Mouse (Mus musculus) neutrophil, adult 83 days (primary cell): ENCODE data around the gene Hist1h2ae. TPM values are rescaled to one million over a fixed set of nuclear protein-coding genes. Genes with fewer than 3 reads are reported as not detected.

Source experiments
- total RNA-seq, 2 experiments: library from RNA; stranded (reverse); gene quantifications; one replicate each; pipeline ENCODE4 v1.2.4; 2023

The Hist1h2ae gene
- 100 to 1,000 TPM; 213 to 226 TPM for total RNA-seq

DNA sequence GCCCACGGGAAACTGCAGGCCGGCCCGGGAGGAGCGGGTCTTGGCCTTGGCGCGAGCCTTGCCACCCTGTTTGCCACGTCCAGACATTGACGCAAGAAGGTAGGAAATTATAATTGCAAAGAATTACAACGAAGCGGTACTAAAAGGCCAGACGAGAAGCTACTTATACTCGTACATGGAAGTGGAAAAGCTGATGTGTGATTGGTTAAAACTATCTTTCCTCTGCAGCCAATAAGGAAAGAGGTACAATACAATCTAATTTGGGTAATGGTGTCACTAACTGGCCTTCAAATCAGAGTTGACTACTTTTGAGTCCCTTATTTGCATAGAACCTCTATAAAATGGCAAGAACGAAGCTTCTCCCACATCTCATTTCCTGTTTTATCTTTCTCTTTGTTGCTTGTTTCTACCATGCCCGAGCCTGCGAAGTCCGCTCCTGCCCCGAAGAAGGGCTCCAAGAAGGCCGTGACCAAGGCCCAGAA lies at the start of gene Hist1h2ae, which contains the start of gene Hist1h2bg:
Hist1h2ae (minus strand) TSS at position 199 of the 482 bp plus-strand sequence.
Hist1h2bg (plus strand) TSS at position 375 of the 482 bp plus-strand sequence.

DNA sequence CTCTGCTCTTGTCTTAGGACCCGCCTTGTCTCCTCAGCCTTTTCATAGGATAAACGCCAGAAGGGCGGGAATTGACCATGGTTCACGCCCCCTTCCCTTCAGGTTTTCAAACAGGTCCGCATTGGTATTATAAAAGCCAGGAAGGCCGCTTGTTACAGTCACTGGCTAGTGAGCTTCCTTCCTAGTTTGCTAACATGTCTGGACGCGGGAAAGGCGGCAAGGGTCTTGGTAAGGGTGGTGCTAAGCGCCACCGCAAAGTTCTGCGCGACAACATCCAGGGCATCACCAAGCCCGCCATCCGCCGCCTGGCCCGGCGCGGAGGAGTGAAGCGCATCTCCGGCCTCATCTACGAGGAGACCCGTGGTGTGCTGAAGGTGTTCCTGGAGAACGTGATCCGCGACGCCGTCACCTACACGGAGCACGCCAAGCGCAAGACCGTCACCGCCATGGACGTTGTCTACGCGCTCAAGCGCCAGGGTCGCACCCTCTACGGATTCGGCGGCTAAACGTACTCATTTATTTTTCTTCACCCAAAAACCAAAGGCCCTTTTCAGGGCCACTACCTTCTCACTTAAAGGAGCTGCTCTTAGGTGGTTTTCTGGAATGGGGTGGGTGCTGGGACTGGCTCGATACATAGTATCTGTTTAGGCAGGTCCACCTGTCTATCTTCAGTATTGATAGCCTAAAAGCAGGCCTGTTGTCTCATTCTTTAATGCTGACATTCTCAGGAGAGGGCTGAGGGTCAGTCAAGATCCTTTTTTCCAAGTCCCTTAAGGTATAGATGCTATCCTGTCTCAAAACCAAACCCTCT lies 10.6 kb upstream of the Hist1h2ae start, which contains the start of gene Hist1h4d:
Hist1h4d (plus strand) TSS at position 191 of the 811 bp plus-strand sequence.

DNA sequence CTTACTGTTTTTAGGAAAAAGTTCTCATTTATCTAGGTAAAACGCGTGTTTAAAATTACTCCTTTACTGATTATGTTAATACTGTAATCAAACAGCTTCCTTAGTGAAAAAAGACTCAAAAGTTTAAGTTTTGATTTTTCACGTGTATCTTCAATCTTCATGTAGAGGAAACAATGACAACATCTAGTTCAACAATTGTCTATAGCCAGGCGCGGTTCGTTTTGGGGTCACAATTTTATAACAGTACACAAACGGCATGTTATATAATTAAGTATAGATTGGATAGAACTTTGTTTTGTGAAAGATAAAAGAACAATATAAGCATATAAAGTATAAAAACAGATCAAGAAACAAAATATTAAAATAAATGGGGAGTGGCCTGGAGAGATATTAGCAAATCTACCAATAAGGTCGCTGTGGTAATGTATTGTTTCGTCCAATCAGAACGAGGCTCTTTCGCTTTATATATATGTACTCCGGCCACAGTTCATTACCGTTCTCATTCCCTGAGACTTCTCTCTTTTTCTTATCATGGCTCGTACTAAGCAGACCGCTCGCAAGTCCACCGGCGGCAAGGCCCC lies 4.3 kb upstream of the Hist1h2ae start, which contains the start of gene Hist1h3d:
Hist1h3d (plus strand) TSS at position 493 of the 581 bp plus-strand sequence.

DNA sequence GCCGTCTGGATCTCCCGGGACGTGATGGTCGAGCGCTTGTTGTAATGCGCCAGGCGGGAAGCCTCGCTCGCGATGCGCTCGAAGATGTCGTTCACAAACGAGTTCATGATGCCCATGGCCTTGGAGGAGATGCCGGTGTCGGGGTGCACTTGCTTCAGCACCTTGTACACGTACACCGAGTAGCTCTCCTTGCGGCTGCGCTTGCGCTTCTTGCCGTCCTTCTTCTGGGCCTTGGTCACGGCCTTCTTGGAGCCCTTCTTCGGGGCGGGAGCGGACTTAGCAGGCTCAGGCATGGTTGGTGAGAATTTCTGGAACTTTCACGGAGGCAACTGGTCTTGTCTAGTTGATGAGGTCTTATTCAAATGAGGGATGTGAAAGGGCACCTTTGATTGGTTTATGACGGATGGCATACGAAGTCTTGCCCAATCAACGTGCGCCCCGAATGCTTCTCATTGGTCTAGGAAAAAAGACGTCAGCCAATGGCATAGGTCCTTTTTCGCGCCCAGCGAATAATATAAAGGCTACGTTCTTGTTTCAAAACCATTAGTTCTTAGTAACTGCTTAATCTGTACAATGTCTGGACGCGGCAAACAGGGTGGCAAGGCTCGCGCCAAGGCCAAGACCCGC lies 3.0 kb upstream of the Hist1h2ae start, which contains the start of the genes Hist1h2bf and Hist1h2ad:
Hist1h2bf (minus strand) TSS at position 299 of the 627 bp plus-strand sequence.
Hist1h2ad (plus strand) TSS at position 484 of the 627 bp plus-strand sequence.

DNA sequence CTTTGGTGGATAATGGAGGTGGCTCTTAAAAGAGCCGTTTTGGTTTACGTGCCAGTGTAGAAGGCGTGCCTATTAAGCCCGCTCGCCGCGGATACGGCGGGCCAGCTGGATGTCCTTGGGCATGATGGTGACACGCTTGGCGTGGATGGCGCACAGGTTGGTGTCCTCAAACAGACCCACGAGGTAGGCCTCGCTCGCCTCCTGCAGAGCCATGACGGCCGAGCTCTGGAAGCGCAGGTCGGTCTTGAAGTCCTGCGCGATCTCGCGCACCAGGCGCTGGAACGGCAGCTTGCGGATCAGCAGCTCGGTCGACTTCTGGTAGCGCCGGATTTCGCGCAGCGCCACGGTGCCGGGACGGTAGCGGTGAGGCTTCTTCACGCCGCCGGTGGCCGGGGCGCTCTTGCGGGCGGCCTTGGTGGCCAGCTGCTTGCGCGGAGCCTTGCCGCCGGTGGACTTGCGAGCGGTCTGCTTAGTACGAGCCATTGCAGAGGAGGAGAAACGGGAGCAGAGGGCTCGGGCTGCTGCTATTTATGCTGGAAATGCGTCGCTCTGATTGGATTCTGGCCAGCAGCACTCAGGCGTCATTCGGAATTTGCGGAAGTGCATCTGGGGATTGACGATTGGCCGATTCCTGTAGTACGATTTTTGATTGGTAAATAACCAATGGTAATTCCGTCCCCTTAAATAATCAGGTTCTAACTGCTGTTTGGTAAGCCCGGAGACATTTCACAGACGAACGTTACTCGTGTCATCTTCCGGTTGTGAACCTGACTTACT lies 8.9 kb downstream of the Hist1h2ae start, which contains the start of gene Hist1h3e:
Hist1h3e (minus strand) TSS at position 487 of the 777 bp plus-strand sequence.

DNA sequence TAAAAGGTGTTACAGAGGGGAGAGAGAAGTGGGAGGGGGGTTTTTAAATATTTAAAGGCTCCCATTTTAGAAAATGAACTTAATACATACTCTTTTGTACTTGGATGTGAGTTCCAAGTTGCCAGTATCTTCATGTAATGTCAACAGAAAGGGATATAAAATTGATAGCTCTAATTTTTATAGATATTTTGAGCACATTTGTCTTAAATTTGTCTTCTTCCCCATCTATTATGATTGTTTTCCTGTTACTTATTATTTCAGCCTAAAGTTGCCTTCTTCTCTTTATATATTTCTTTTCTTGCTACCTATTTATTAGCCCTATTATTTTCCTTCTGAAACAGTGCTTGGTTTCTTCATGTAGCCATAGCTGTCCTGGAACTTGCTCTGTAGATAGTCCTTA lies 18.1 kb downstream of the Hist1h2ae start, which contains the start of gene Hist1h1d:
Hist1h1d (plus strand) TSS at position 301 of the 400 bp plus-strand sequence.

DNA sequence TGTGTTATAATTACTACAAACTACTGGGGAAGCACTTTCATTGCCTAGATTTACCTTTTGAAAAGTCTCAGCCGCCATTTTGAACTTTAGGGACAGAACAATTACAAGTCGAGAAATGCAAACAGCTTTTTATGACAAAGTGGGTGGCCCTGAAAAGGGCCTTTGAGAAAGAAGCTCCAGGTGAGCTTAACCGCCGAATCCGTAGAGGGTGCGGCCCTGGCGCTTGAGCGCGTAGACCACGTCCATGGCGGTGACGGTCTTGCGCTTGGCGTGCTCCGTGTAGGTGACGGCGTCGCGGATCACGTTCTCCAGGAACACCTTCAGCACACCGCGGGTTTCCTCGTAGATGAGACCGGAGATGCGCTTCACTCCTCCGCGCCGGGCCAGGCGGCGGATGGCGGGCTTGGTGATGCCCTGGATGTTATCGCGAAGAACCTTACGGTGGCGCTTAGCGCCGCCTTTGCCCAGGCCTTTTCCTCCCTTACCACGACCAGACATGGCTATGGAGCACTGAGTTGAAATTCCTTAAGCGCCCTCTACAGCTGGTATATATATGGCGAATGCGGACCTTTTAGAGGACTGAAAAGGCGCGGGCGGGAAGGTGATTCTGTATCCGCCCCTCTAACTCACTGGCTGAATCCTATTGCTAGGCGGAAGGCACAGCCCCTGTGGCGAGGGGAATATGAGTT lies 19.7 kb downstream of the Hist1h2ae start, which contains the start of gene Hist1h4f:
Hist1h4f (minus strand) TSS at position 503 of the 689 bp plus-strand sequence.

DNA sequence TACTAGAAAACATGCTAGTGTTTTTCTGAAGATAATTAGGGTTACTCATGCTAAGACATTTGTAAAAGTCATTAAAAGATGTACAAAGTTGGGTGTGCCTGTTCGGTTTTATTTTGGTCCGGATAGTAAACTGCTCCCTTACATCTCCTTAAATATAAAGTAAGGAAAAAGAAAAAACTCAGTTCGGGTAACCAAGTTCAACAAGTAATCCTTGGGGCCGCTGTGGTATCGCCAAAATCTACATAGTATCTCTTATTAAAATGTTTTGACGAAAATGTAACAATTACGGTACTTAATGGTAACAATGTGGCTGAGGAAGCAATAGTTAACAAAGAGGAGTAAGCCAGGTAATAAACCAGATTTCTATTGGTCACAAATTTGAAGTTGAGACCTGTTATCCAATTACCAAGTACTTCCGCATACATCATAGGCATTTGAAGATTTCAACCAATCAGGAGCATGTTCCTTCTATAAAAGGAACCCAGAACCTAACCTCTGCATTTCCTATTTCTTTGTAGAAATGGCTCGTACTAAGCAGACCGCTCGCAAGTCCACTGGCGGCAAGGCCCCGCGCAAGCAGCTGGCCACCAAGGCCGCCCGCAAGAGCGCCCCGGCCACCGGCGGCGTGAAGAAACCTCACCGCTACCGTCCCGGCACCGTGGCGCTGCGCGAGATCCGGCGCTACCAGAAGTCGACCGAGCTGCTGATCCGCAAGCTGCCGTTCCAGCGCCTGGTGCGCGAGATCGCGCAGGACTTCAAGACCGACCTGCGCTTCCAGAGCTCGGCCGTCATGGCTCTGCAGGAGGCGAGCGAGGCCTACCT lies 26.8 kb downstream of the Hist1h2ae start, which contains the start of gene Hist1h3f:
Hist1h3f (plus strand) TSS at position 88 of the 822 bp plus-strand sequence.

DNA sequence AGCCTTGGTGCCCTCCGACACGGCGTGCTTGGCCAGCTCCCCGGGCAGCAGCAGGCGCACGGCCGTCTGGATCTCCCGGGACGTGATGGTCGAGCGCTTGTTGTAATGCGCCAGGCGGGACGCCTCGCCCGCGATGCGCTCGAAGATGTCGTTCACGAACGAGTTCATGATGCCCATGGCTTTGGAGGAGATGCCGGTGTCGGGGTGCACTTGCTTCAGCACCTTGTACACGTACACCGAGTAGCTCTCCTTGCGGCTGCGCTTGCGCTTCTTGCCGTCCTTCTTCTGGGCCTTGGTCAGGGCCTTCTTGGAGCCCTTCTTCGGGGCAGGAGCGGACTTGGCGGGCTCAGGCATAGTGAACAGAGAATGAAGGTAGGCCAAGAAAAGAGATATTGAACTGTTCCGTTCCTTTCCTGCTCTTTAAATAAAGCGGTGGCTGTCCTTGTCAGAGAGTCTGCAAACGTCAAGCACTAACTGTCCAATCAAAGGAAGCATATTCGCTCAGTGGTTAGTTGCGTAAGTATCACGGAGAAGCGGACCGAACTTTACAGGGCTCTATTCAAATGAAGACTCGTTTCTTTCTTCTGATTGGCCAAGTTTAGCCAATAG lies 27.9 kb downstream of the Hist1h2ae start, which contains the start of gene Hist1h2bh:
Hist1h2bh (minus strand) TSS at position 394 of the 609 bp plus-strand sequence.

DNA sequence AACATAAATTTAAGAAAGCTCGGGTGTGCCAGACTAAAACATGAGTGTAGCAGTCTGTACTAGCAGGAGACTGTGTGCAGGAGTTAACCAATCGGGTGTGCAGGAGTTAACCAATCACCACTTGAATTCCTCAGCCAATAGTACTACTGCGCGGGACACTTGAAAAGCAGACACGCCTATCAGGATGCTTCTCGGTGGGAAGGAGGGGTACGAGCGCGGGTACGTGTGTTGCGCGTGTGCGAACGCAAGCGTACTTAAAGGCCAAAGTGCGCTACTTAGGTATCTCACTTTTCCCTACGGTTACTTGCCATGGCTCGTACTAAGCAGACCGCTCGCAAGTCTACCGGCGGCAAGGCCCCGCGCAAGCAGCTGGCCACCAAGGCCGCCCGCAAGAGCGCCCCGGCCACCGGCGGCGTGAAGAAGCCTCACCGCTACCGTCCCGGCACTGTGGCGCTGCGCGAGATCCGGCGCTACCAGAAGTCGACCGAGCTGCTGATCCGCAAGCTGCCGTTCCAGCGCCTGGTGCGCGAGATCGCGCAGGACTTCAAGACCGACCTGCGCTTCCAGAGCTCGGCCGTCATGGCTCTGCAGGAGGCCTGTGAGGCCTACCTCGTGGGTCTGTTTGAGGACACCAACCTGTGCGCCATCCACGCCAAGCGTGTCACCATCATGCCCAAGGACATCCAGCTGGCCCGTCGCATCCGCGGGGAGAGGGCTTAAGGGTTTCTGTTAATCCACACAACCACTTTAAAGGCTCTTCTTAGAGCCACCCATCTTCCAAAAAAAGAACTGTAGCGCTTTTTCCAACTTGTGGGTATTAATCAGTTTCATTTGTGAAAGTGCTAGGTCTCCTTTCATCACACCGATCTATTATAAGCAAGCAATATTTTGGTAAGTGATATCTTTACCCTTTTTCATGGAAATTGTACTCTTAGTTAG lies 35.6 kb downstream of the Hist1h2ae start, which contains the start of gene Hist1h3g:
Hist1h3g (plus strand) TSS at position 286 of the 939 bp plus-strand sequence.

DNA sequence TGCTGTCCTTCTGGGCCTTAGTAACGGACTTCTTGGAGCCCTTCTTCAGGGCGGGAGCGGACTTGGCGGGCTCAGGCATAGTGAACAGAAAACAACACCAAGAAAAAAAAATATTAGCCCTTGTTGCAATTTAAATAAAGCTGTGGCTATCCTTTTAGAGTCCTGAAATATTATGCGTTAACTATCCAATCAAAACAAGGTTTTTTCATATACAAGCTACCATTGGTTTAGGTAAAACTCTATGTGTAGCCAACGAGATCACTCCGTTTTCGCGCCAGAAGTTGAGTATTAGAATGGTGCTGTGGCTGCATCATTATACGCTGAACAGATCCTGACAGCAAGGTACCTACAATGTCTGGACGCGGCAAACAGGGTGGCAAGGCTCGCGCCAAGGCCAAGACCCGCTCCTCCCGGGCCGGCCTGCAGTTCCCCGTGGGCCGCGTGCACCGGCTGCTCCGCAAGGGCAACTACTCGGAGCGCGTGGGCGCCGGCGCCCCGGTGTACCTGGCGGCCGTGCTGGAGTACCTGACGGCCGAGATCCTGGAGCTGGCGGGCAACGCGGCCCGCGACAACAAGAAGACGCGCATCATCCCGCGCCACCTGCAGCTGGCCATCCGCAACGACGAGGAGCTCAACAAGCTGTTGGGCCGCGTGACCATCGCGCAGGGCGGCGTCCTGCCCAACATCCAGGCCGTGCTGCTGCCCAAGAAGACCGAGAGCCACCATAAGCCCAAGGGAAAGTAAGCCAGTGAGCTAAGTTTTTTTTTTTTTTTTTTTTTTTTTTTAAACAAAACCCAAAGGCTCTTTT lies 37.3 kb downstream of the Hist1h2ae start, which contains the start of gene Hist1h2af:
Hist1h2af (plus strand) TSS at position 347 of the 808 bp plus-strand sequence.

DNA sequence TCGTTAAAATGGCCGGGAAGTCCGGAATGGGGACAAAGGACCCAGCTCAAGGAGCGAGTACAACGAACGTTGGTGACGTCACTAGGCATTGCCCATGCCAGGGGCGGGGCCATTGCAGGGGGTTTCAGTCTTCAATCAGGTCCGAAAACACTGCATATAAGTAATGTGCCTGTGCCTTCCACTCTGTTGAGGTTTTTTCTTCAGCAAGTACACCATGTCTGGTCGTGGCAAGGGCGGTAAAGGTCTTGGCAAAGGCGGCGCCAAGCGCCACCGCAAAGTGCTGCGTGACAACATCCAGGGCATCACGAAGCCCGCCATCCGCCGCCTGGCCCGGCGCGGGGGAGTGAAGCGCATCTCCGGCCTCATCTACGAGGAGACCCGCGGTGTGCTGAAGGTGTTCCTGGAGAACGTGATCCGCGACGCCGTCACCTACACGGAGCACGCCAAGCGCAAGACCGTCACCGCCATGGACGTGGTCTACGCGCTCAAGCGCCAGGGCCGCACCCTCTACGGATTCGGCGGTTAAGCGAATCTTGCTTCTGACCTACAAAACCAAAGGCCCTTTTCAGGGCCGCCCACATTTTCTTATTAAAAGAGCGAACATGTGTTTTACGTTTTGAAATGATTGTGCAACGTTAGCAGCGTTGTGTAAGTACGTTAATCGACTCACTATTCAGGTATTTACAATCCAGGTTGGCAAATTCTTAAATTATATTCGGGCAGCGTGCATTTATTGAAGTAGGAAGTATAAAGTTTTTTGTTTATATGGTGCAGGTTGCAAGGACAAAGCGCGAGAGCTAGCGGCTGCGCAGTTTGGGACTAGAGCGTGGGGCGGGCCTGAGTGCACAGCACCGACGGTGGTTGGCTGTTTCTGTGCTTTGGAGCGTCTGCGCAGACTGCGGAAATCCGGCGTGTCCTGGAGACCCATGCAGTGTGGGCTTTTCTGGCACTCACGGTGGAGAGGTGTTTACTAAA lies 39.8 kb downstream of the Hist1h2ae start, which contains the start of gene Hist1h4h:
Hist1h4h (plus strand) TSS at position 150 of the 975 bp plus-strand sequence.

